Mouse (Mus musculus) monocyte, adult 59 days (primary cell): ENCODE results near the gene Vmn1r90. TPM values are rescaled to one million over a fixed set of nuclear protein-coding genes. Genes with fewer than 3 reads are reported as not detected.

Experiments used
- total RNA-seq, 2 experiments: library from RNA; stranded (reverse); gene quantifications; one replicate each; pipeline ENCODE4 v1.2.4; 2023

The Vmn1r90 gene
- total RNA-seq, result not detected

GRCm38 (mm10) chr7:14563406-14563805, at the start of gene Vmn1r90:
Gene Vmn1r90 (minus strand): TSS chr7:14563506.

Other genes starting within 250 kb of the Vmn1r90 start
- not detected for gene Obox8, start 229.9 kb downstream of the Vmn1r90 start, total RNA-seq
- not detected for gene Sult2a8, start 116.7 kb downstream of the Vmn1r90 start, total RNA-seq
- not detected for gene Sult2a7, start 69.3 kb downstream of the Vmn1r90 start, total RNA-seq
- not detected for gene Obox7, start 96.0 kb upstream of the Vmn1r90 start, total RNA-seq